Mouse (Mus musculus) heart, postnatal 14 days (tissue): ENCODE measurements around the gene Olfr1087. TPM values are rescaled to one million over a fixed set of nuclear protein-coding genes. Genes with fewer than 3 reads are reported as not detected.
"Not testable (repeated sequence)": the region's sequence is repeated elsewhere in the genome, so short reads cannot be mapped to it uniquely, and the experiment has no call there.

Source experiments
- DNase-seq, 2 experiments: peaks; one replicate each; pipeline ENCODE4 v3.0.0; 2021 to 2022
- intact Hi-C: fragments of 180-260 bp; cut with DNase I; formaldehyde crosslinking; loops from one replicate; pipeline ENCODE4 v1.15.1; 2025
- long read RNA-seq, 2 experiments: library from polyadenylated mRNA; stranded (forward); transcript quantifications; one replicate each; pipeline ENCODE4 v2.0.0; 2021
- total RNA-seq, 2 experiments: library from RNA; stranded (reverse); gene quantifications; 2 replicates each; pipeline ENCODE4 v1.2.3; 2021

The Olfr1087 gene
- not detected for total RNA-seq
- long read RNA-seq, experiment 1: 0 reads
- long read RNA-seq, experiment 2: 0 reads

DNA sequence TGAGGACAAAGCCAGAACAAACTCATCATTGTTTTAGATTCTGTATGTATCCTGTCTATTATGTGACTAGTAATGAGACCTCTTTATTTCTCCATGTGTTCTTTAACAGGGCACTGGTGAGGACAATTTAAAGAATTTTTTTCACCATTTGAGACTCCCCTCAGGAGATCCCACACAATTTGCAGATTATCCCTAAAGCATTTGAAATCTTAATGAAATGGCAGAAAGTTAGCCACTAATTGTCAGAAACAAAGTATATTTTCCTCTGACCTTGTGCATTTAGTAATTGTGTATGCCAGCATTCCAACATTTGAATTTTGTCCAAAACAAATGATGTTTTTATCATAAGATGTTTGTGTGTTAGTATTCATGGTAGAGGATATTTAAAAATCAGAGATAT lies at the start of gene Olfr1087:
TSS of gene Olfr1087 (minus strand) at position 101 of the 400 bp plus-strand sequence.
- intact Hi-C loops: no loop called here
- no peak for DNase-seq

DNA sequence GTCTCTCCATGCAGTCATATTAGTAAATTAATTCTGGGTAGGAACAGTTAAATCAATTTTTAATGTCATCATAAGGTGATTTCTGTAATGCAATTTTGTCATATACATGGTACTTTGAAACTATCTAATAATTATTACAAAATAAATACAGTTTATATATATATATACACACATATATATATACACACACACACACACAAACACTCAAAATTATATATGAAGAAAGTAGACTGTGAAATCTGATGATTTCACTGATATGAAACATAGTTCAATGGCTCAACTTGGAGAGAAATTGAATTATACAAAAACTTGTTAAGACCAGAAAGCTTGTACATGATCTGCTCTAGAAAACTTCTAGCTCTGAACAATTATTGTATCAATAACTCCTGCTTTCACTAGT lies 35.4 kb upstream of the Olfr1087 start, which contains the start of gene Olfr1089:
TSS of gene Olfr1089 (minus strand) at position 101 of the 400 bp plus-strand sequence.
- intact Hi-C loops: no loop called here
- DNase-seq: no peak

DNA sequence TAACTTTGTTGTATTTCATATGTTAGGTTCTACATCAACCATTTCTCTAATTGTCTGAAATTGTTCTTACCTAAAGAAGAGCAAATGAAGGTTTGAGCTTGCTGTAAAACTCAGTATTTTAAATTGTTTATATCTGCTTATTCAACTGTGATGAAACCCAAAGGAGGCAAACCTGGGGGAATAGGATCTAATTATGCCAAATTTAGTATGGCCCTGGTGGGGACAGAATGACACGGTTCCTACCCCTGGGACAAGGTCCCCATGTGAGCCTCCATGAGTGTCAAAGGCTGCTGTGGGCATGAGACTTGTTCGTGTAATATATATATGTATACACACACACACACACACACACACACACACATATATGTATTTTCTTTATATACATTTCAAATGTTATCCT lies 18.2 kb downstream of the Olfr1087 start, which contains the start of gene Olfr1086:
TSS of gene Olfr1086 (minus strand) at position 101 of the 400 bp plus-strand sequence.
- intact Hi-C loops: no loop called here
- DNase-seq: no peak

DNA sequence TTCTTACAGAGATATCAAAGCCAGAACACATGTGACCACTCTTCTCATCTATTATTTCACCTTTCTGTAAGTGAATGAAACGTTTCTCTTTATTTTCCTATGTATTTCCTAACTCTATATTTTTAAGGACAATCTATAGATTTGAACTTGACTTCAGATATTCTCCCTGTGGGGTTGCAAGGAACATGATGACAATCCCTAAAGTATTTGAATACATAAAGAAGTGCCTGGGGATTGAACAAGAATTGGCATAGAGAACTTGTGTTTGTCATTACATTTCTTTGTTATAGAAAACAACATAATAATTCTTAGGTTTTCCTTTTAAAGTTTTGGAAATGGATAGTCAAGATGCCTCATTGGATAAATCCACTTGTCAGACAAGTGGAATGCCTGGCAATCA lies 36.3 kb downstream of the Olfr1087 start, which contains the start of gene Olfr1085:
TSS of gene Olfr1085 (minus strand) at position 101 of the 400 bp plus-strand sequence.
- intact Hi-C loops: no loop called here
- DNase-seq: no peak

DNA sequence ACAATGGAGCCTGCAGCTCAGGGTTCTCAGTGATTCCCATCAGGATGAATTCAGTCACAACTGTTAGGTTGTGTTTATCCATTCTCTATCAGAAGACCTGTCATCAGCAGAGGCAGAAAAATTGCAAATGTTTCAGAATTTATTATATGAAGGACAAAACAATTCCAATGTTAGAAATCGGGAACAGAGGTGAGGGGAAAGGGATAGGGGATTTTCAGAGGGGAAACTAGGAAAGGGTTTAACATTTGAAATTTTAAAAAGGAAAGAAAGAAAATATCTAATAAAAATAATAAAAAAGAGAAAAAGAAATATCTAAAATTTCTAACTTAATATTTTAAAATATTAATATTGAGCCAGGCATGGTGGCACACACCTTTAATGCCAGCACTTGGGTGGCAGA lies 58.6 kb downstream of the Olfr1087 start, which contains the start of gene Olfr1084:
TSS of gene Olfr1084 (minus strand) at position 101 of the 400 bp plus-strand sequence.
- intact Hi-C loops: not testable (repeated sequence)

More for the DNA sequence above, 58.6 kb downstream of the Olfr1087 start, which contains the start of gene Olfr1084:
- not testable (repeated sequence) for DNase-seq

Other genes starting within 250 kb of the Olfr1087 start
- gene Olfr1065, start 247.8 kb downstream of the Olfr1087 start, total RNA-seq: not detected
- not detected for gene Olfr1066, start 242.1 kb downstream of the Olfr1087 start, total RNA-seq
- not detected for gene Olfr228, start 211.0 kb downstream of the Olfr1087 start, total RNA-seq
- gene Olfr1076, start 189.9 kb downstream of the Olfr1087 start, total RNA-seq: not detected
- not detected for gene Olfr1079, start 155.9 kb downstream of the Olfr1087 start, total RNA-seq
- gene Olfr1080, start 140.2 kb downstream of the Olfr1087 start, total RNA-seq: not detected
- not detected for gene Olfr1082, start 99.4 kb downstream of the Olfr1087 start, total RNA-seq
- gene Olfr1084, start 58.7 kb downstream of the Olfr1087 start, total RNA-seq: not detected
- not detected for gene Olfr1085, start 36.4 kb downstream of the Olfr1087 start, total RNA-seq
- not detected for gene Olfr1086, start 18.3 kb downstream of the Olfr1087 start, total RNA-seq
- not detected for gene Olfr1089, start 35.3 kb upstream of the Olfr1087 start, total RNA-seq
- gene Olfr1090, start 60.6 kb upstream of the Olfr1087 start, total RNA-seq: not detected
- gene Olfr1093, start 84.1 kb upstream of the Olfr1087 start, total RNA-seq: not detected
- not detected for gene Olfr141, start 111.6 kb upstream of the Olfr1087 start, total RNA-seq
- not detected for gene Olfr1094, start 126.3 kb upstream of the Olfr1087 start, total RNA-seq
- gene Olfr1095, start 153.3 kb upstream of the Olfr1087 start, total RNA-seq: not detected
- gene Gm13723, start 176.4 kb upstream of the Olfr1087 start, total RNA-seq: not detected
- not detected for gene Olfr1097, start 193.8 kb upstream of the Olfr1087 start, total RNA-seq
- gene Olfr1098, start 226.2 kb upstream of the Olfr1087 start, total RNA-seq: not detected